Mouse (Mus musculus) heart, embryonic 13.5 days (tissue): Measurements from ENCODE around the gene Ttc19. TPM values are rescaled to one million over a fixed set of nuclear protein-coding genes. Genes with fewer than 3 reads are reported as not detected.
"Not testable (repeated sequence)": the region's sequence is repeated elsewhere in the genome, so short reads cannot be mapped to it uniquely, and the experiment has no call there.

ENCODE experiments used
- ATAC-seq: fragments of 200-750 bp; cut with Nextera tagmentation; 2 replicates; pipeline ENCODE4 v1.8.0; 2017; ENCODE audit warnings: moderate TSS enrichment; ENCODE audit not compliant: insufficient number of reproducible peaks, low FRiP score, low TSS enrichment; ENCODE audit errors: extremely low read depth
- H3K27ac ChIP-seq: fragments of 300-500 bp; sonication (generic); replicated peaks from 2 replicates; pipeline ENCODE4 v1.5.1; 2015; ENCODE audit warnings: moderate library complexity, mild to moderate bottlenecking, inconsistent platforms
- H3K27me3 ChIP-seq: fragments of 300-500 bp; sonication (generic); replicated peaks from 2 replicates; pipeline ENCODE4 v1.6.1; 2015; ENCODE audit warnings: mild to moderate bottlenecking, inconsistent platforms
- H3K36me3 ChIP-seq: fragments of 300-500 bp; sonication (generic); 2 replicates; pipeline ENCODE4 v1.6.1; 2015; ENCODE audit warnings: mild to moderate bottlenecking, inconsistent platforms
- H3K4me1 ChIP-seq: fragments of 300-500 bp; sonication (generic); 2 replicates; pipeline ENCODE4 v1.6.1; 2015; ENCODE audit warnings: inconsistent platforms
- H3K4me2 ChIP-seq: fragments of 300-500 bp; sonication (generic); 2 replicates; pipeline ENCODE4 v1.6.1; 2015; ENCODE audit warnings: inconsistent platforms, mild to moderate bottlenecking, moderate library complexity
- H3K4me3 ChIP-seq: fragments of 300-500 bp; sonication (generic); 2 replicates; pipeline ENCODE4 v1.5.1; 2015; ENCODE audit warnings: moderate library complexity, mild to moderate bottlenecking, inconsistent platforms
- H3K9ac ChIP-seq: fragments of 300-500 bp; sonication (generic); 2 replicates; pipeline ENCODE4 v1.6.1; 2015; ENCODE audit warnings: inconsistent platforms, mild to moderate bottlenecking, moderate library complexity
- H3K9me3 ChIP-seq: fragments of 300-500 bp; sonication (generic); 2 replicates; pipeline ENCODE4 v1.6.1; 2016; ENCODE audit warnings: inconsistent platforms
- WGBS: fragments of 180-500 bp; shearing (Covaris S2); methylation state at CpG from one replicate; pipeline ENCODE4 v1.1.7; 2015; ENCODE audit warnings: mixed read lengths; 5-methylcytosine and 5-hydroxymethylcytosine counted together
- polyA plus RNA-seq: library from polyadenylated mRNA; unstranded; fragments of >200 nt; fragmentation: Nextera tagmentation; extraction: Ambion mirVana; gene quantifications from 2 replicates; pipeline ENCODE4 v1.2.1, GENCODE M21; 2015

The Ttc19 gene
- polyA plus RNA-seq, 1 experiment from 2014 or later = 16.6 TPM

DNA sequence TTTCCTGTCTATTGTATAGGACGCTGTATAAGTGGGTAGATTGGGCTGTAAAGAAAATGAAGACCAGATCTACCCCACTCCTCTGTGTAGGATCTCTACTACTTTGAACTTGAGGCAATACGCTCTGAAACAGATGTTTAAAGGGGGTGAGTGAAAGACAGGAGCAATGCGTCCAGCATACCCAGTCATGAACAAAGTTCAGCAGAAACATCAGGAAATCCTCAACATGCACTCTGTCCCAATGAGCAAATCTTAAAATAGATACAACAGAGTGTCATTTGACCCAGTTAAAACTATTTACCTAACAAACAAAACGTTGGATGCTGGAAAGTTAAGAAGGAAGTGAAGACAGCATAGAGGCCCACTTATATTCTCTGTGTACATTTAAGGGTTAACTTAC lies 70.7 kb downstream of the Ttc19 start:
- peaks cover 88% of the 10 kb centered on the region for H3K36me3 ChIP-seq
- no peaks in the 10 kb centered on the region for H3K27me3 ChIP-seq
- H3K4me3 ChIP-seq = no peak overlapping the region
- H3K27ac ChIP-seq = no peak overlapping the region
- no peaks in the 10 kb centered on the region for H3K4me1 ChIP-seq
- no peaks in the 10 kb centered on the region for H3K9me3 ChIP-seq
- no peak overlapping the region for H3K4me2 ChIP-seq
- 81% methylated on average over 4 of the region's 4 CpGs for WGBS
- H3K9ac ChIP-seq = no peak overlapping the region
- no peak for ATAC-seq

DNA sequence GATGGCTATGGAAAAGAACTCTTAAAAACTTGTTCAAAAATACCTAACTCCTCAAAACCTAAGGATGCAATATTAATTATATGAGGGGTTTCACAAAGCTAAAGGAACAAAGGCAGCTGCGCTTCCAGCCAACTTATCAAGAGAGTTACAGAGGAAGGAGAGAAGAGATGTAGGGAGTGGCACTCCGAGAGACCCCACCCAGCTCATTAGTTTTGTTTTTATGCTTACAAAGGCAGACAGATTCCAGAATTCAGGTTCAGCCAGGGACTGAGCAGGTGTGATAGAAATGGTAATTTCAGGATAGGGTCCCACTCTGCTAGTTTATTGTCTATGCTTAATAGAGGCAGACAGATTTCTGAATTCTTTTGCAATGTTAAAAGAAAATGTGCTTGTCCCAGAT lies 73.9 kb downstream of the Ttc19 start:
- Histone ChIP-seq H3K9ac (no peak overlapping the region), H3K36me3 (peaks cover 82% of the 10 kb centered on the region), H3K4me1 (no peaks in the 10 kb centered on the region), H3K4me3 (no peak overlapping the region), H3K4me2 (no peak overlapping the region), H3K9me3 (no peaks in the 10 kb centered on the region), H3K27me3 (no peaks in the 10 kb centered on the region), H3K27ac (no peak overlapping the region)
- WGBS = 88% methylated on average over 2 of the region's 2 CpGs
- no peak for ATAC-seq

DNA sequence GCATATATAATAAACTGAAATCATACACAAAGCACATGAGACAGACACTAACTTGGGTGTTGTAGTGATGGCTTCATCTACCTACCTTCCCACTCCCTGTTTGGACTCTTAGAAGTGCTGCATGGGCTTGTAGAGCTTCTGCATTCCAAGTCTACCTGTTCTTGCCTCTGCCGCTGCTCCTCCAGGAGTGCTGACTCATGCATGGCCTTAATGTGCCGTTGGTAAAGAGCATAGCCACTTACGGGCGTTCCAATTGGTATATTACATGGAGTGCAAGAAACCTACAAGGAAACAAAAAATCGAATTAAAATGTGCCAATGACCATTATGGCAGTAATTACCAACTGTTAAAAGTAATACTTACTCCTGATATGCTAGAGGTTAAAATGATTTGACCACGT lies 85.6 kb downstream of the Ttc19 start:
- no peaks in the 10 kb centered on the region for H3K27me3 ChIP-seq
- 87% methylated on average over 6 of the region's 6 CpGs for WGBS
- peaks cover 81% of the 10 kb centered on the region for H3K36me3 ChIP-seq
- no peak overlapping the region for H3K4me2 ChIP-seq
- H3K9me3 ChIP-seq = no peaks in the 10 kb centered on the region
- no peak overlapping the region for H3K27ac ChIP-seq
- no peaks in the 10 kb centered on the region for H3K4me1 ChIP-seq
- H3K9ac ChIP-seq = no peak overlapping the region
- ATAC-seq = no peak
- H3K4me3 ChIP-seq = no peak overlapping the region

DNA sequence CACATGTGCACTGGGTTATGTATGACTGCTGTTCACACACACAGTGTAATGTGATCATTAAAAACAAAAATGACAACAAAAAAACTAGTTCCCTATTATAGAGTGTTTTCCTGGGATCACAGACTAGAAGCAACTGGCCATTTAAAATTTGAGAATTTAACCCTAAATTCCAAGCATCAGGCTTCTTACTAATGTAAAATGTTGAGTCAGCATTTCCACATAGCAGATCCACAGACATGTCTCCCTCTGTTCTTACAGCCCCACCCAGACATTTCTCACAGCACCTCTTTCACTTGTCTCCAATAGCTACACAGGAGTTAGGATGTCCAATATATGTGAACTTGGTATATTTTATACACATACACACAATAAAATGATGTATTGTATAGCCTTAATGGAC lies 88.7 kb downstream of the Ttc19 start:
- no peak overlapping the region for H3K4me3 ChIP-seq
- no peaks in the 10 kb centered on the region for H3K9me3 ChIP-seq
- ATAC-seq = no peak
- no peaks in the 10 kb centered on the region for H3K4me1 ChIP-seq
- no peaks in the 10 kb centered on the region for H3K27me3 ChIP-seq
- H3K9ac ChIP-seq = no peak overlapping the region
- H3K4me2 ChIP-seq = no peak overlapping the region
- no peak overlapping the region for H3K27ac ChIP-seq
- H3K36me3 ChIP-seq = peaks cover 81% of the 10 kb centered on the region

DNA sequence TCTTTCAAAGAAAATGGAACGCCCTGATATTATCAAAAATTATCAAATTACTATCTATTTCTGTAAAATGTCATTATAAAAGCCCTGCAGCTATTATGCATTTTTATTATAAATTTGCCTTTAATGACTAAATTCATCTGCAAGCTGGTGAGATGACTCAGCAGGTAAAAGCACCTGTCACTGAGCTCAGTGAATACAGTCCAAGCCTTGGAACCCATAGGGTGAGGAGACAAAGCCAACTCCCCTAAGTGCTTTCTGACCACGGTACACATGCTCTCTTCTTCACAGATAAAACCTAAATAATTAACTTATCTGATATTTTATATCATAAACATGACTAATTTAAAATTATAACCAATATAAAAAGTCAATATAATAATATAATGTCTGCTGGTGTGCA lies 90.5 kb downstream of the Ttc19 start:
- H3K27ac ChIP-seq = no peak overlapping the region
- H3K27me3 ChIP-seq = no peaks in the 10 kb centered on the region
- peaks cover 79% of the 10 kb centered on the region for H3K36me3 ChIP-seq
- H3K4me2 ChIP-seq = no peak overlapping the region
- H3K4me1 ChIP-seq = no peaks in the 10 kb centered on the region
- no peak overlapping the region for H3K4me3 ChIP-seq
- WGBS = 91% methylated on average over 2 of the region's 2 CpGs
- ATAC-seq = no peak
- H3K9ac ChIP-seq = no peak overlapping the region
- H3K9me3 ChIP-seq = no peaks in the 10 kb centered on the region

DNA sequence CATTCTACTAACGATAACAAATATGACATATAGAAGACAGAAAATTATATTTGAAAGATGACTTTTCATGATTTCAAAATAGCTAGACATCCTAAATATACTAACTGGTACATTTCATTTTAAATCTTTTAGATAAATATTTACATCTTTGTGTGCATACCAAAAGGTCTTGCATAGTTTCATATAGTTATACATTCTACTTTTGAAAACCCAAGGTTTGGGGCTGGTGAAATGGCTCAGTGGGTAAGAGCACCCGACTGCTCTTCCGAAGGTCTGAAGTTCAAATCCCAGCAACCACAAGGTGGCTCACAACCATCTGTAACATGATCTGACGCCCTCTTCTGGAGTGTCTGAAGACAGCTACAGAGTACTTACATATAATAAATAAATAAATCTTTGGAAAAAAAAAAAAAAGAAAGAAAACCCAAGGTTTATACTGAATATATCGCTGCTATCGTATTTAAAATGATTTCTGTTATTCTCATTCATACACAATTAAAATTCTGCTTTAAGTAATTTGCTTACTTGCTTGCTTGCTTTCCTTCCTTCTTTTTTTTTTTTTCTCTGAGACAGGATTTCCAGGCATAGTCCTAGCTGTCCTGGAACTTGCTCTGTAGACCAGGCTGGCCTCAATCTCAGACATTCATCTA lies 96.1 kb downstream of the Ttc19 start:
- 82% methylated on average over 6 of the region's 6 CpGs for WGBS
- not testable (repeated sequence) for H3K27me3 ChIP-seq, H3K4me2 ChIP-seq, H3K4me3 ChIP-seq, H3K27ac ChIP-seq, H3K9me3 ChIP-seq, H3K9ac ChIP-seq, H3K4me1 ChIP-seq, ATAC-seq
- H3K36me3 ChIP-seq = peaks cover 78% of the 10 kb centered on the region

Other genes with a start within 250 kb of the Ttc19 start
- gene Adora2b, start 32.5 kb upstream of the Ttc19 start, polyA plus RNA-seq = 1.4 and 2.0 TPM in 2 replicates
- gene Zswim7, start 98 bp upstream of the Ttc19 start, polyA plus RNA-seq = 17.1 and 18.1 TPM in 2 replicates
- 8.5 TPM in 2 replicates for gene Pigl, start 177.0 kb downstream of the Ttc19 start, polyA plus RNA-seq
- 101 and 107 TPM in 2 replicates for gene Ncor1, start 177.1 kb downstream of the Ttc19 start, polyA plus RNA-seq